Mouse (Mus musculus): ENCODE results near the gene Parp11. TPM values are rescaled to one million over a fixed set of nuclear protein-coding genes. Genes with fewer than 3 reads are reported as not detected.

Parp11 gene
- polyA plus RNA-seq, 1 experiment: 8.6 TPM

- no peak overlapping the region for H3K27ac ChIP-seq (replicated peaks; ENCODE audit: low read depth, low read length)
- H3K4me1 ChIP-seq (ENCODE audit: control insufficient read depth, insufficient read depth, insufficient read length, low read length): no peaks in the 10 kb centered on the region
- H3K4me3 ChIP-seq (ENCODE audit: insufficient read depth, low read depth, low read length): no peak overlapping the region
Observed at GRCm38 (mm10) chr6:127439540-127440195, 7.0 kb upstream of the Parp11 start.

GRCm38 (mm10) chr6:127440416-127441104 is 6.1 kb upstream of the Parp11 start:
- Histone ChIP-seq H3K4me3 (ENCODE audit: insufficient read depth, low read depth, low read length) (no peak overlapping the region), H3K27ac (replicated peaks; ENCODE audit: low read depth, low read length) (no peak overlapping the region), H3K4me1 (ENCODE audit: control insufficient read depth, insufficient read depth, insufficient read length, low read length) (no peaks in the 10 kb centered on the region)

- Histone ChIP-seq H3K4me3 (ENCODE audit: insufficient read depth, low read depth, low read length) (no peak overlapping the region), H3K4me1 (ENCODE audit: control insufficient read depth, insufficient read depth, insufficient read length, low read length) (peaks cover 4% of the 10 kb centered on the region; the same call in 1 of the 2 replicates)
Observed at GRCm38 (mm10) chr6:127442584-127442983, 4.1 kb upstream of the Parp11 start.

GRCm38 (mm10) chr6:127443910-127444309 is 2.7 kb upstream of the Parp11 start:
- Histone ChIP-seq H3K27ac (replicated peaks; ENCODE audit: low read depth, low read length) (no peak overlapping the region), H3K4me3 (ENCODE audit: insufficient read depth, low read depth, low read length) (no peak overlapping the region), H3K4me1 (ENCODE audit: control insufficient read depth, insufficient read depth, insufficient read length, low read length) (peaks cover 4% of the 10 kb centered on the region; the same call in 1 of the 2 replicates)

More at GRCm38 (mm10) chr6:127442584-127442983, 4.1 kb upstream of the Parp11 start:
- no peak overlapping the region for H3K27ac ChIP-seq (replicated peaks; ENCODE audit: low read depth, low read length)

- Histone ChIP-seq H3K27ac (replicated peaks; ENCODE audit: low read depth, low read length) (no peak overlapping the region), H3K4me3 (ENCODE audit: insufficient read depth, low read depth, low read length) (no peak overlapping the region), H3K4me1 (ENCODE audit: control insufficient read depth, insufficient read depth, insufficient read length, low read length) (peaks cover 4% of the 10 kb centered on the region; the same call in 1 of the 2 replicates)
Observed at GRCm38 (mm10) chr6:127444466-127444865, 2.2 kb upstream of the Parp11 start.

GRCm38 (mm10) chr6:127447686-127448460 is 1.2 kb downstream of the Parp11 start:
- H3K4me1 ChIP-seq (ENCODE audit: control insufficient read depth, insufficient read depth, insufficient read length, low read length): peaks cover 4% of the 10 kb centered on the region; the same call in 1 of the 2 replicates
- H3K27ac ChIP-seq (replicated peaks; ENCODE audit: low read depth, low read length): no peak overlapping the region
- peak overlapping the region; percentile 51; the same call in 1 of the 2 replicates for H3K4me3 ChIP-seq (ENCODE audit: insufficient read depth, low read depth, low read length)

DNA sequence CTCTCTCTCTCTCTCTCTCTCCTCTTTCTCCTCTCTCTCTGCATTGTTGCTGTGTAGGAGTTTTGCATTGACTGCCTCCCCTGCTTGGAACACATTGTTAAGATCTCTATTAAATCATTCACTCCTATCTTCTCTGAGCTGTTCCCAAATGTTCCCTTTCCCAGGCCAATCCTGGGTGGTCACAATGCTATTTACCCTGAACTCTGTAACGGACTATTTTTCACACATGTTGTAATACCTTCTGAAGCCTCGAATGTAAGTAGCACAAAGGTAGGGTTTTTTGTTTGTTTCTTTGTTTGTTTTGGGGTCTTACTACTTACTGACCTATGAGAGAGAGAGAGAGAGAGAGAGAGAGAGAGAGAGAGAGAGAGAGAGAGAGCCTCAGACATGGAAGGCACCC is 2.2 kb downstream of the Parp11 start:
- H3K4me1 ChIP-seq (ENCODE audit: control insufficient read depth, insufficient read depth, insufficient read length, low read length): peaks cover 4% of the 10 kb centered on the region; the same call in 1 of the 2 replicates

DNA sequence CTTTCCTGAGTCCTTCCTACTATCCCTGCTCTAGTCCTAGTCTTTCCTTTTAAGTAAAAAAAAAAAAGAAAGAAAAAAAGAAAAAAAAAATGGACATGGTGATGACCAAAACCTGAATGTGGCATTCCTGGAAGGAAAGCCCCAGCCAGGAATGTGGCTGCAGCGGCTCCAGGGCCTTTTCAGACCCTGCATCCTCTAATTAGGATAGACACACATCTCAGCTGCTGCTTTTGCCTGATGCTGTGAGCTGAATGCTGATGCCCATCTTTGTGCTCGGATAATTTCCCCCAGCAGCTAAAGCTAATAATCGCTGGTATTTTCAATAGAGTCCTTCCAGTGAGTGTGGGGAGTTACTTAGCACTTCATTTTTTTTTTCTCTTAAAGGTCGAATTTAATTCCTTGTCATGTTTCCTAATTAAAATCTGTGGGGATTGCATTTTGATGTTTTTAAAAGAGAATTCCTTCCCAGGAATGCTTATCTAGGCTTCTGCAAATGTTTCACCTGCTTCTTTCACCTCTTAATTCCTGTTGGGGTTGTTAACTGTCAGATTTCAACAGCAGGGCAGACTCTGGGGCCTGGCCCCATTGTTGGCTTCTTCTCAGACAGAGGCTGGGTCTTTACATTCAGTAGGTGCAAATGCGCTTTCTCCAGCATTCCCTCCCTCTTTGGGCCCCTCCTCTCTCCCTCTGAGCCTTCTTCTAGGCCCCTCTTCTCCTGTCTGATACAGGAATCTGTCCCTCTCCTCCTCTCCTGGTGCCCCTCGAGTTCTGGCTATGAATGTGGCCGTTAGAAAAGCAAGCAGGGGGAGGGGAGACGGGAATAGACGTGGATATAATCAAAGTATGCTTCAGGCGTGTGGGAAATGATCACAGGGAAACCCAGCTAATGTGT is 3.1 kb downstream of the Parp11 start:
- Histone ChIP-seq H3K4me1 (ENCODE audit: control insufficient read depth, insufficient read depth, insufficient read length, low read length) (peaks cover 4% of the 10 kb centered on the region; the same call in 1 of the 2 replicates), H3K27ac (replicated peaks; ENCODE audit: low read depth, low read length) (no peak overlapping the region), H3K4me3 (ENCODE audit: insufficient read depth, low read depth, low read length) (no peak overlapping the region)

More for the DNA sequence above, 2.2 kb downstream of the Parp11 start:
- no peak overlapping the region for H3K27ac ChIP-seq (replicated peaks; ENCODE audit: low read depth, low read length)
- no peak overlapping the region for H3K4me3 ChIP-seq (ENCODE audit: insufficient read depth, low read depth, low read length)

GRCm38 (mm10) chr6:127453407-127454343 is 7.0 kb downstream of the Parp11 start:
- no peaks in the 10 kb centered on the region for H3K4me1 ChIP-seq (ENCODE audit: control insufficient read depth, insufficient read depth, insufficient read length, low read length)
- H3K27ac ChIP-seq (replicated peaks; ENCODE audit: low read depth, low read length): peak overlapping the region; percentile 95
- H3K4me3 ChIP-seq (ENCODE audit: insufficient read depth, low read depth, low read length): peak overlapping the region; percentile 95

- Histone ChIP-seq H3K4me1 (ENCODE audit: control insufficient read depth, insufficient read depth, insufficient read length, low read length) (no peaks in the 10 kb centered on the region), H3K27ac (replicated peaks; ENCODE audit: low read depth, low read length) (no peak overlapping the region), H3K4me3 (ENCODE audit: insufficient read depth, low read depth, low read length) (peak overlapping the region; percentile 95)
Observed at GRCm38 (mm10) chr6:127454344-127454707, 7.7 kb downstream of the Parp11 start.

DNA sequence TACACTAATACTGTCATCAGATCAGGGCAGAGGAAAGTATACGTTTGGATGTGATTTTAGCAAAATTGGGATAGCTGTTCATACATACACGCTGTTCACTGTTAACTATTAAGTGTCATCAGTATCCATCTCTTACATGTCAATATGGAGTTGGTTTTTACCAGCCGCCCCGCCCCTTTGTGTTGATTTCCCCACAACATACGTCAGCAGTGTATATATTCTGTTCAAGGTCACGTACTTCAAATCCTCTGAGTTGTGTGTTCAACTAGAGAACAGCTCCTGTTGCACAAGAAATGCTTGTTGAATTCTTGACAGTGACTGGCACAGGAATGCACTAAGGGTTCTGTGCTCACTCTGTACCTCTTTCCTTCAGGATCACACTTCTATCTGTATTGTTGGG is 8.2 kb downstream of the Parp11 start:
- H3K4me3 ChIP-seq (ENCODE audit: insufficient read depth, low read depth, low read length): no peak overlapping the region

DNA sequence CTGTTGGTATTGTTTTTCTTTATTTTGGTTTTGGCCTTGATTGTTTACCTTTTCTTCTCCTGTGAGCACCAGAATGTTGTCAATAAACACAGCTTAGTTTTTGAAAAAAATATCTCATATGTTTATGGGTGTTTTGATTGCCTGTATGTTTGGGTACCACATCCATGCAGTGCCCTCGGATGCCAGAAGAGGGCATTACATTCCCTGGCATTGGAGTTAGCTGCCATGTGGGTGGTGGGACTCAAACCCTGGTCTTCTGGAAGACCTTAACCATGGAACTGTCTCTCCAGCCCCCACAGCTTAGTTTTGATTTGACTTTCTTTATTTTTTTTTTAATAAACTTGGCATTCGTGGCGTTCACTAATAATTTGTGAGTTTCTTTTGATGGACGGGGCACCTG is 8.8 kb downstream of the Parp11 start:
- Histone ChIP-seq H3K4me1 (ENCODE audit: control insufficient read depth, insufficient read depth, insufficient read length, low read length) (no peaks in the 10 kb centered on the region), H3K27ac (replicated peaks; ENCODE audit: low read depth, low read length) (no peak overlapping the region), H3K4me3 (ENCODE audit: insufficient read depth, low read depth, low read length) (no peak overlapping the region)

More for the DNA sequence above, 8.2 kb downstream of the Parp11 start:
- Histone ChIP-seq H3K27ac (replicated peaks; ENCODE audit: low read depth, low read length) (no peak overlapping the region), H3K4me1 (ENCODE audit: control insufficient read depth, insufficient read depth, insufficient read length, low read length) (no peaks in the 10 kb centered on the region)

DNA sequence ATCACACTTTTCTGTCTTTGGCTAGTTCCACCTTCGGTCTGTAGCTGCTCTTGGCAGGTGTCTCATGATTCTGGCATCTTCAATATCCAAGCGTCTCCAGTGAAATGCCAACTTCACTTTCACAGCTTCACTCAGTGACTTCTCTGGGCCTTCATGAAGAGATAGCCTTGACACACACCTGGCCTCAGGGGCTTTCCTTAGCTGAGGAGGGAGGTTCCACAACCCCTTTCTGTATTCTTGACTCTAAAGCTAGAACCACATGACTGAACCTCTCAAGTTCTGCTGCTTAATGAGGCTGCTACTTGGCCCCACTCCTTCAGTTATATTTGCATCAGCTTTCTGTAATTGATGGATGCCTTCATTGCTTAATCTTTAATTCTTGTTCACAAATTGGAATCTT is 10.1 kb downstream of the Parp11 start:
- no peak overlapping the region for H3K27ac ChIP-seq (replicated peaks; ENCODE audit: low read depth, low read length)
- no peaks in the 10 kb centered on the region for H3K4me1 ChIP-seq (ENCODE audit: control insufficient read depth, insufficient read depth, insufficient read length, low read length)
- no peak overlapping the region for H3K4me3 ChIP-seq (ENCODE audit: insufficient read depth, low read depth, low read length)

DNA sequence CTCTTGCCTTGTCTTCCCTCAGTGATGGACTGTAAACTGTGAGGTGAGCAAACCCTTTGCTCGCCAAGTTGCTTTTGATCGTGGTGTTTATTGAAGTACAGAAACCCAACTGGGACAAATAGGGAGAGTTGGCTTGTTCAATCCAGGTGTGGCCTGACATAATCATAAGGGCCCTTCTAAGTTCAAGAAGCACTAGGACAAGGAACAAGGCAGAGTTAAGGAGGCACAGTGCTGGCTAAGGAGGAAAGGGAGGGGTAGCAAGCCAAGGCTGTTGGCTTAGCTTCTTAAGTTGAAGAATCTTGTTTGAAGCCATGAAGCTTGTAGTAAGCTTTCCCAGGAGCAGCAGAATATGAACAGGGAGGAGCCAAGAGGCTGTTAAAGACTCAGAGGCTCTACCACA is 13.1 kb downstream of the Parp11 start:
- H3K27ac ChIP-seq (replicated peaks; ENCODE audit: low read depth, low read length): no peak overlapping the region
- no peaks in the 10 kb centered on the region for H3K4me1 ChIP-seq (ENCODE audit: control insufficient read depth, insufficient read depth, insufficient read length, low read length)
- no peak overlapping the region for H3K4me3 ChIP-seq (ENCODE audit: insufficient read depth, low read depth, low read length)
